Mouse (Mus musculus): ENCODE results near the gene Hist1h2bm. TPM values are rescaled to one million over a fixed set of nuclear protein-coding genes. Genes with fewer than 3 reads are reported as not detected.
"Not testable (repeated sequence)": the region's sequence is repeated elsewhere in the genome, so short reads cannot be mapped to it uniquely, and the experiment has no call there.

Hist1h2bm gene
- polyA plus RNA-seq, 1 experiment from 2014 or later, result 0.39 TPM

GRCm38 (mm10) chr13:21716540-21717391, 5.1 kb upstream of the Hist1h2bm start:
- not testable (repeated sequence) for H3K27me3 ChIP-seq (replicated peaks); H3K9me3 ChIP-seq; H3K36me3 ChIP-seq (replicated peaks)
- H3K9ac ChIP-seq, result peak overlapping the region; percentile 52
- H3K4me3 ChIP-seq, result peak overlapping the region; percentile 44
- peak; percentile 4; the same call in 1 of the 2 replicates for ATAC-seq (replicated peaks)
- H3K4me2 ChIP-seq, result peak overlapping the region; percentile 78
- WGBS, result 0% methylated on average over 16 of the region's 38 CpGs
- H3K27ac ChIP-seq, result peak overlapping the region; percentile 91
- peaks cover 30% of the 10 kb centered on the region for H3K4me1 ChIP-seq

- peaks cover 35% of the 10 kb centered on the region for H3K4me1 ChIP-seq
- ATAC-seq (replicated peaks), result peak; percentile 45
- H3K9ac ChIP-seq, result peak within 1 kb of the TSS; percentile 52
- under 1% methylated on average over 31 of the region's 56 CpGs for WGBS
- H3K9me3 ChIP-seq; H3K36me3 ChIP-seq (replicated peaks); H3K27me3 ChIP-seq (replicated peaks): not testable (repeated sequence)
- H3K4me3 ChIP-seq, result peak within 1 kb of the TSS; percentile 44
- peak within 1 kb of the TSS; percentile 78 for H3K4me2 ChIP-seq
- peak within 1 kb of the TSS; percentile 91 for H3K27ac ChIP-seq
Measured at GRCm38 (mm10) chr13:21717397-21718357, 4.2 kb upstream of the Hist1h2bm start, which contains the start of gene Hist1h3h. Gene Hist1h3h, plus strand, starts transcription at chr13:21717659.

- Histone ChIP-seq H3K4me3 (peak overlapping the region; percentile 39), H3K4me2 (peak overlapping the region; percentile 78), H3K9me3 (no peaks in the 10 kb centered on the region), H3K27ac (peak overlapping the region; percentile 58; the same call in 1 of the 2 replicates), H3K4me1 (peaks cover 36% of the 10 kb centered on the region), H3K9ac (peak overlapping the region; percentile 21; the same call in 1 of the 2 replicates), H3K36me3 (replicated peaks) (no peaks in the 10 kb centered on the region), H3K27me3 (replicated peaks) (no peaks in the 10 kb centered on the region)
- no peak for ATAC-seq (replicated peaks)
- WGBS, result 58% methylated on average over 4 of the region's 4 CpGs
Measured at GRCm38 (mm10) chr13:21718381-21719080, 3.3 kb upstream of the Hist1h2bm start.

- H3K27me3 ChIP-seq (replicated peaks); ATAC-seq (replicated peaks); H3K36me3 ChIP-seq (replicated peaks); H3K9ac ChIP-seq; H3K9me3 ChIP-seq: not testable (repeated sequence)
- Histone ChIP-seq H3K4me3 (peak overlapping the region; percentile 45), H3K4me2 (peak overlapping the region; percentile 69), H3K27ac (peak overlapping the region; percentile 87), H3K4me1 (peaks cover 27% of the 10 kb centered on the region)
- WGBS, result 1% methylated on average over 24 of the region's 44 CpGs
Measured at GRCm38 (mm10) chr13:21721107-21721756, 612 bp upstream of the Hist1h2bm start.

GRCm38 (mm10) chr13:21722373-21722925, 605 bp downstream of the Hist1h2bm start:
- Histone ChIP-seq H3K9me3 (no peaks in the 10 kb centered on the region), H3K4me2 (peak overlapping the region; percentile 69), H3K9ac (peak overlapping the region; percentile 50), H3K36me3 (replicated peaks) (no peaks in the 10 kb centered on the region), H3K4me1 (peaks cover 22% of the 10 kb centered on the region), H3K27ac (peak overlapping the region; percentile 87), H3K27me3 (replicated peaks) (no peaks in the 10 kb centered on the region), H3K4me3 (peak overlapping the region; percentile 45)
- ATAC-seq (replicated peaks), result no peak; the same call in 1 of the 2 replicates
- 2% methylated on average over 11 of the region's 11 CpGs for WGBS

GRCm38 (mm10) chr13:21722993-21723836, 1.4 kb downstream of the Hist1h2bm start:
- Histone ChIP-seq H3K9me3 (no peaks in the 10 kb centered on the region), H3K4me2 (0 out of 2 replicates have a peak overlapping the region, but pooled peaks have one; percentile 69), H3K4me3 (no peak overlapping the region), H3K27me3 (replicated peaks) (no peaks in the 10 kb centered on the region), H3K36me3 (replicated peaks) (no peaks in the 10 kb centered on the region), H3K4me1 (peaks cover 27% of the 10 kb centered on the region), H3K9ac (no peak overlapping the region), H3K27ac (no peak overlapping the region)
- ATAC-seq (replicated peaks), result no peak
- WGBS, result 31% methylated on average over 5 of the region's 5 CpGs

- Histone ChIP-seq H3K4me1 (peaks cover 8% of the 10 kb centered on the region; the same call in 1 of the 2 replicates), H3K4me2 (no peak overlapping the region), H3K9ac (no peak overlapping the region), H3K4me3 (no peak overlapping the region), H3K27me3 (replicated peaks) (no peaks in the 10 kb centered on the region), H3K27ac (peak overlapping the region; percentile 48; the same call in 1 of the 2 replicates), H3K9me3 (no peaks in the 10 kb centered on the region), H3K36me3 (replicated peaks) (no peaks in the 10 kb centered on the region)
- WGBS, result 21% methylated on average over 11 of the region's 11 CpGs
- peak; percentile 63; the same call in 1 of the 2 replicates for ATAC-seq (replicated peaks)
Measured at GRCm38 (mm10) chr13:21727948-21728572, 6.2 kb downstream of the Hist1h2bm start.

GRCm38 (mm10) chr13:21729544-21729943, 7.7 kb downstream of the Hist1h2bm start:
- ATAC-seq (replicated peaks), result no peak
- WGBS, result 84% methylated on average over 1 of the region's 1 CpGs

GRCm38 (mm10) chr13:21733466-21733865, 11.6 kb downstream of the Hist1h2bm start:
- H3K4me2 ChIP-seq, result peak overlapping the region; percentile 79; the same call in 1 of the 2 replicates

More at GRCm38 (mm10) chr13:21729544-21729943, 7.7 kb downstream of the Hist1h2bm start:
- no peak overlapping the region for H3K4me3 ChIP-seq
- H3K36me3 ChIP-seq (replicated peaks), result no peaks in the 10 kb centered on the region
- no peak overlapping the region for H3K4me2 ChIP-seq
- H3K4me1 ChIP-seq, result peaks cover 8% of the 10 kb centered on the region; the same call in 1 of the 2 replicates
- no peaks in the 10 kb centered on the region for H3K9me3 ChIP-seq
- H3K9ac ChIP-seq, result no peak overlapping the region
- no peak overlapping the region for H3K27ac ChIP-seq
- no peaks in the 10 kb centered on the region for H3K27me3 ChIP-seq (replicated peaks)

More at GRCm38 (mm10) chr13:21733466-21733865, 11.6 kb downstream of the Hist1h2bm start:
- no peaks in the 10 kb centered on the region for H3K27me3 ChIP-seq (replicated peaks)
- H3K9ac ChIP-seq, result no peak overlapping the region
- no peaks in the 10 kb centered on the region for H3K9me3 ChIP-seq
- H3K4me3 ChIP-seq, result no peak overlapping the region
- H3K4me1 ChIP-seq, result peaks cover 12% of the 10 kb centered on the region
- 56% methylated on average over 5 of the region's 5 CpGs for WGBS
- peak; percentile 32 for ATAC-seq (replicated peaks)
- no peaks in the 10 kb centered on the region for H3K36me3 ChIP-seq (replicated peaks)
- H3K27ac ChIP-seq, result peak overlapping the region; percentile 98

Measured in midbrain, embryonic 15.5 days (tissue).